Mouse (Mus musculus) liver, embryonic 14.5 days (tissue): ENCODE data around the gene Duox2.
A peak's percentile ranks its signal among the peaks of the same experiment; 100 is the strongest.

Experiments used
- CTCF ChIP-seq: IDR thresholded peaks from 2 replicates; pipeline ENCODE4 v1.5.1; 2016; ENCODE audit warnings: antibody characterized with exemption, low read depth, control low read depth
- EP300 ChIP-seq: IDR thresholded peaks from 2 replicates; pipeline ENCODE4 v1.6.1; 2016; ENCODE audit warnings: antibody characterized with exemption, low read depth

DNA sequence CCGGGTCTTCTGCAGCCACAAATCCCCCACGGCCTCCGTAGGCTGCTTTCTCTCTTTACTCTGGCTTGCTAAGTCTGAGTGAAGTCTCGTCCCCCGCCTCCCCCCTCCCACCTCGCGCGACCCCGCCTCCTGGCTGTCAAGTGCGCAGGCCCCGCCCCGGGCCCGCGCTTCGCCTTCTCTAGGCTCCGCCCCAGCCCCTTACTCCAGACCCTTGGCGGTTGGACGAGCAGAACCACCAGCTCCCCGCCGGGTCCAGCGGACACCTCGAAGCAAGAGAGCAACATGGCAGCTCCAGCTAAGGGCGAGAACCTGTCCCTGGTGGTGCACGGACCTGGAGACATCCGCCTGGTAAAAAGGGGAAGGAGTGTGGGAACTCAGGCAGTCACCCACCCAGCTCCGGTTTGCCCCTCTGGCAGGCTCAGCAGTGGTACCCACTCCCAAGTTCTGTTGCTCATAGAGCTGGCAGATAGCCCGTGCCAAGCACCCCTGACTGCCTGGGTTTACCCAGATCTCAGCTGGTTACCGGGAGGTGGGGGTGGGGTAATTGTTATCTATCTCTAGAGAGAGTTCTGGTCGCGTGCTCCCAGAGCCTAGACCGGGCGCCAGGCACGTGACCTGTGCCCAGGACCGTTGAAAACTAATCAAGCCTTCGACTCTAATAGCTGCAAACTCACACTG, 63.5 kb downstream of the Duox2 start, which contains the start of gene Sord:
- TF ChIP-seq CTCF (no peak), EP300 (peak; percentile 29; the same call in 1 of the 2 replicates)
